Mouse (Mus musculus) embryonic facial prominence, embryonic 14.5 days (tissue): ENCODE results near the gene Rgs12. TPM values are rescaled to one million over a fixed set of nuclear protein-coding genes. Genes with fewer than 3 reads are reported as not detected.

Experiments used
- ATAC-seq: fragments of 200-750 bp; cut with Nextera tagmentation; 2 replicates; pipeline ENCODE4 v1.8.0; 2017; ENCODE audit warnings: low read depth, moderate number of reproducible peaks, moderate TSS enrichment
- DNase-seq: peaks from one replicate; pipeline ENCODE4 v3.0.0-alpha.2; 2015; ENCODE audit warnings: low spot score
- H3K27ac ChIP-seq: fragments of 300-500 bp; sonication (generic); replicated peaks from 2 replicates; pipeline ENCODE4 v1.5.1; 2014; ENCODE audit warnings: low read depth, mild to moderate bottlenecking, low read length, moderate library complexity
- H3K27me3 ChIP-seq: fragments of 300-500 bp; sonication (generic); replicated peaks from 2 replicates; pipeline ENCODE4 v1.6.1; 2014; ENCODE audit warnings: low read length; ENCODE audit not compliant: control insufficient read depth, insufficient read depth
- H3K36me3 ChIP-seq: fragments of 300-500 bp; sonication (generic); 2 replicates; pipeline ENCODE4 v1.6.1; 2014; ENCODE audit warnings: low read length, mixed read lengths; ENCODE audit not compliant: control insufficient read depth, insufficient read depth
- H3K4me1 ChIP-seq: fragments of 300-500 bp; sonication (generic); 2 replicates; pipeline ENCODE4 v1.6.1; 2014; ENCODE audit warnings: antibody characterized with exemption, low read length; ENCODE audit not compliant: control insufficient read depth, insufficient read depth
- H3K4me2 ChIP-seq: fragments of 300-500 bp; sonication (generic); 2 replicates; pipeline ENCODE4 v1.6.1; 2014; ENCODE audit warnings: low read depth, mild to moderate bottlenecking, low read length, moderate library complexity, mixed read lengths
- H3K4me3 ChIP-seq: fragments of 300-500 bp; sonication (generic); 2 replicates; pipeline ENCODE4 v1.5.1; 2014; ENCODE audit warnings: low read depth, mild to moderate bottlenecking, low read length
- H3K9ac ChIP-seq: fragments of 300-500 bp; sonication (generic); 2 replicates; pipeline ENCODE4 v1.6.1; 2014; ENCODE audit warnings: low read depth, mild to moderate bottlenecking, low read length, moderate library complexity, mixed read lengths
- H3K9me3 ChIP-seq: fragments of 300-500 bp; sonication (generic); 2 replicates; pipeline ENCODE4 v1.6.1; 2016; ENCODE audit warnings: low read length; ENCODE audit not compliant: control insufficient read depth
- WGBS: fragments of 180-500 bp; shearing (Covaris S2); extraction: QIAGEN DNeasy Blood & Tissue Kit; methylation state at CpG from one replicate; pipeline ENCODE4 v1.1.7; 2014; 5-methylcytosine and 5-hydroxymethylcytosine counted together
- polyA plus RNA-seq: library from polyadenylated mRNA; unstranded; fragments of >200 nt; fragmentation: Nextera tagmentation; extraction: Ambion mirVana; gene quantifications from 2 replicates; pipeline ENCODE4 v1.2.1, GENCODE M21; 2014

The Rgs12 gene
- polyA plus RNA-seq, 1 experiment from 2014 or later, result 30.2 TPM

DNA sequence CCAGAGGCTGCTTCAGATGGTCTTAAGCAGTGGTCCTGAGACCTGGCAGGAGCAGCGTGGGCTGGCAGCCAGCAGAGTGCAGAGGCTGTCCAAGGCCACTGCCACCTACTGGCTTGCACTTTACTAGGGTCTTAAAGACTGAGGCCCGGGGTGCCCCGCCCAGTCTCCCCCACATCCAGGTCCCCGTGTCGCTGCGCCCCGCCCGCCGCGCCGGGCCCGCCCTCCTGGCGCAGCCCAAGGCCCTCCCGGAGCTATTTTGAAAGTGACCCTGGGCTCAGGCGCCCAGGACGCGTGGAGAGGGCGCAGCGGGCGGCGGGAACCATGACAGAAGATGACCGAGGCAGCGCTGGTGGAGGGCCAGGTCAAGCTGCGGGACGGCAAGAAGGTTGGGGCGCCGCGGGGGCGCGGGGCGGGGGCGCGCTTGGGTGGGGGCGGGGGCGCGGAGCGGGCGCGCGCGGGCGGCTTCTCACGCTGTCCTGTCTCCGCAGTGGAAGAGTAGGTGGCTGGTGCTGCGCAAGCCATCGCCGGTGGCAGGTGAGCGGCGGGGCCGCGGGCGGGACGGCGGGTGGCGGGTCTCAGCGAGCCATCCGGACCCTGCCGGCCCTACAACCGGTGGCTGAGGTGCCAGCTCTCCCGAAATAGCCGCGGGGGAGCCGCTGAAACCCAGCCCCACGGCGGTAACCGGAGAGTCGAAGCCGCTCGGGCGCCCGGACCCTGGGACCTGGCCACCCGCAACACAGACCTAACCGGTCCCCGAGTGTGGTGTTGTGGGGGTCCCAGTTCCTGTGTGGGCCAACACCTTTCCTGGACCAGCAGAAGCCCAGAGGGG, 107.6 kb downstream of the Rgs12 start, which contains the start of gene Dok7:
Dok7 (plus strand) TSS at position 163 of the 829 bp plus-strand sequence.
- ATAC-seq, result peak; percentile 75
- Histone ChIP-seq H3K4me1 (no peaks in the 10 kb centered on the region), H3K27me3 (peaks cover 22% of the 10 kb centered on the region), H3K9me3 (no peaks in the 10 kb centered on the region), H3K9ac (peak within 1 kb of the TSS; percentile 66), H3K36me3 (no peaks in the 10 kb centered on the region), H3K27ac (no peak within 1 kb of the TSS), H3K4me2 (peak within 1 kb of the TSS; percentile 94), H3K4me3 (peak within 1 kb of the TSS; percentile 59)
- under 1% methylated on average over 24 of the region's 74 CpGs for WGBS
- DNase-seq, result peak; percentile 70

DNA sequence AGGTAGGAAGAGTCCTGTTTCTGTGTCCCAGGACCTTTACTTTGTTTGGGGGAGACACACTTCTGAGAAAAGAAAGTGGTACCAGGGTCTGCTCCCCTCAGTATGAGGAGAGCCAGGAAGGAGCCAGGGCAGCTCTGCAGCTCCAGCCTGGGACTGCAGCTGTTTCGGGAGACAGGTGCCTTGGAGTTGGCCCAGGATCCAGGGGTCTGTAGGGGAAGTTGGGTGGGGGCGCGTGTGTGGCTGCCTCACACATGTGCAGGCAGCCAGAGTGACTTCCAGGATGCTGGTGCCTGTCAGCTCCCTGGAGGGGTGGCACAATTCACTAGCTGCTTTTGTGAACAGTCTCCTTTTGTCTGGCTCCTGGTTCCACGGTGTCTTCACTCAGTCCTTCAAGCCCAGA, 108.3 kb downstream of the Rgs12 start:
- DNase-seq, result peak; percentile 62
- H3K27ac ChIP-seq, result no peak overlapping the region
- 12% methylated on average over 4 of the region's 4 CpGs for WGBS
- H3K9ac ChIP-seq, result peak overlapping the region; percentile 66; the same call in 1 of the 2 replicates
- H3K4me2 ChIP-seq, result peak overlapping the region; percentile 94
- ATAC-seq, result peak; percentile 53
- no peaks in the 10 kb centered on the region for H3K4me1 ChIP-seq
- peak overlapping the region; percentile 59 for H3K4me3 ChIP-seq
- H3K36me3 ChIP-seq, result no peaks in the 10 kb centered on the region
- peaks cover 22% of the 10 kb centered on the region for H3K27me3 ChIP-seq
- H3K9me3 ChIP-seq, result no peaks in the 10 kb centered on the region

DNA sequence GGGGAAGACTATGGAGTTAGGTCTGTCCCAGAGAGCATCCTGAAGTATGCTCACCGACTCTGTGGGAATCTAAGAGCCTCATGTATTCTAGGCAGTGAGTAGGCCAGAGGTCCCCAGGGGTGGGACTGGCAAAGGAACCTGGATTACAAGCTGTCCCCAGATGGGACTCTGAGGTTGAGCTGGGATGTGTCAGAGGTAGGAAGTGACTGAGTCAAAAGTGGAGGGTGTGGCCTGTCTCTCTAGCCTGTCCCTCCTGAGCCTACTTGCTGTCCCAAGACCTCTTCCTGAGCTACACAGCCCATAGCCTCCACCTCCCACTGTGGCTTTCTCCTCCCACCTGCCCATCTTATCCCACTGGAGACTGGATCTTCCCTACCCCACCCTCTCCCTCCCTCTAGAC, 109.0 kb downstream of the Rgs12 start:
- Histone ChIP-seq H3K27me3 (peaks cover 22% of the 10 kb centered on the region), H3K36me3 (no peaks in the 10 kb centered on the region), H3K27ac (no peak overlapping the region), H3K4me2 (peak overlapping the region; percentile 94; the same call in 1 of the 2 replicates), H3K9me3 (no peaks in the 10 kb centered on the region), H3K4me3 (no peak overlapping the region), H3K4me1 (no peaks in the 10 kb centered on the region), H3K9ac (no peak overlapping the region)
- WGBS, result 38% methylated on average over 1 of the region's 1 CpGs
- no peak for ATAC-seq
- no peak for DNase-seq

DNA sequence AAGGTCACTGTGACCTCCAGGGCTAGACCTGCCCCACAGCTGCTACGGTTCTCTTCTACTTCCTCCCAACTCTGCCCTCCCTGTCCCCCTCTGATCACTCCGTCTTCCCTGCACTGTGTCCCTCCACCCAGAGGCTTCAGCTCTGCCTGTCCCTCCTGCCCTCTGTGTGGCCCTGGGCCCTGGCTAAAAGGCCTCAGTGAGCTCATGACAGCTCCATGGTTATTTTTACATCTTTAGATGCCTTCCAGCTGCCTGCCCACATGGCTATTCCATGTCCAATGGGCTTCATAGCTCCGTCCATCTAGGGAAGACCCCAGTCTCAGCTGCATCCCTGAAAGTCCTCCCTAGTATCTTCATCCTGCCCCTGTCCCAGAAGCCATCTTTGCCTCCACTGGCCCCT, 110.9 kb downstream of the Rgs12 start:
- Histone ChIP-seq H3K9me3 (no peaks in the 10 kb centered on the region), H3K4me3 (no peak overlapping the region), H3K27ac (no peak overlapping the region), H3K9ac (no peak overlapping the region), H3K27me3 (peaks cover 22% of the 10 kb centered on the region), H3K36me3 (no peaks in the 10 kb centered on the region), H3K4me2 (no peak overlapping the region), H3K4me1 (no peaks in the 10 kb centered on the region)
- 56% methylated on average over 3 of the region's 3 CpGs for WGBS
- DNase-seq (no peak), ATAC-seq (no peak)

DNA sequence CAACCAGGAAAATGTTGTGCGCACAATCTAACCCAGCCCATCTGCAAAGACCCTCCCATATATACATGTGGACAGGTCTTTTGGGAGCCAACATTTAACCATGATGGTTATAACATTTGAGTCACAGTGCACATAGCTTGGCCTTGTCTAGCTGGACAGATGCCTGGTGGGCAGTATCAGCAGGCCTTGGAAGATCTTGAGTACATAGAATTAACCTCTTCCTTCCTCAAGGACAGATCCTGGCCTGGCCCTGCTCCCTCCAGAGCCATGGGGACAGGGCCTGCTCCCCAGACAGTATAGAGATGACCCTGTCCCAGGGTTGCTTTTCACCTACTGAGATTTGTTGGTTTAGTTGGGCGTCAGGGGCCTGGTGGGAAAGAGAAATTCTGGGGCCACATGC, 120.6 kb downstream of the Rgs12 start:
- Histone ChIP-seq H3K27me3 (no peaks in the 10 kb centered on the region), H3K4me2 (no peak overlapping the region), H3K9me3 (no peaks in the 10 kb centered on the region), H3K27ac (no peak overlapping the region), H3K4me1 (no peaks in the 10 kb centered on the region), H3K9ac (no peak overlapping the region), H3K36me3 (no peaks in the 10 kb centered on the region), H3K4me3 (no peak overlapping the region)
- WGBS, result 83% methylated on average over 2 of the region's 2 CpGs
- ATAC-seq (no peak), DNase-seq (no peak)

DNA sequence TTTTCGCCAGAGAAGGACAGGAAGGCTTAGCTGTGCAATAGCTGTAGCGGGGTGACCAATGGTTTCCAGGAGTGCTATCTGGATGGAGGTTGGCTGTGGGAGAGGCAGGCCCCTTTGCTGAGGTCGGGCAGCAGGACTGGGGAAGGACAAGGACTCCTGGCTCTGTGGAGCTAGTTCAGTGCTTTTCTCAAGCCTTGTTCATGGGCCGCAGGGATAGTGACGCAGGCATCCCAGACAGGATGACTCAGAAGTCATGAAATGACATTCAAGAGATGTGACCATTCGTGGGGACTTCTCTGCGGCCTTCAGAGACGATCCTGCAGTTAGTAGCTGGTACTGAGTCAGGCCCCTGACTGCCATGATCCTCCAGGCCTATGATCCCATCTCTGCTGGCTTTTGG, 121.1 kb downstream of the Rgs12 start:
- H3K9me3 ChIP-seq, result no peaks in the 10 kb centered on the region
- no peak overlapping the region for H3K27ac ChIP-seq
- no peak for ATAC-seq
- H3K27me3 ChIP-seq, result no peaks in the 10 kb centered on the region
- no peak overlapping the region for H3K9ac ChIP-seq
- WGBS, result 86% methylated on average over 8 of the region's 8 CpGs
- H3K36me3 ChIP-seq, result no peaks in the 10 kb centered on the region
- no peak for DNase-seq
- H3K4me3 ChIP-seq, result no peak overlapping the region
- H3K4me1 ChIP-seq, result no peaks in the 10 kb centered on the region
- no peak overlapping the region for H3K4me2 ChIP-seq

GRCm38 (mm10) chr5:35070953-35071352, 121.7 kb downstream of the Rgs12 start:
- H3K27me3 ChIP-seq, result no peaks in the 10 kb centered on the region
- H3K4me3 ChIP-seq, result no peak overlapping the region
- no peak overlapping the region for H3K27ac ChIP-seq
- no peaks in the 10 kb centered on the region for H3K9me3 ChIP-seq
- 53% methylated on average over 7 of the region's 7 CpGs for WGBS
- DNase-seq (peak; percentile 56), ATAC-seq (peak; percentile 19; the same call in 1 of the 2 replicates)
- H3K4me1 ChIP-seq, result no peaks in the 10 kb centered on the region
- H3K4me2 ChIP-seq, result no peak overlapping the region
- H3K9ac ChIP-seq, result no peak overlapping the region
- no peaks in the 10 kb centered on the region for H3K36me3 ChIP-seq

GRCm38 (mm10) chr5:35071855-35072254, 122.6 kb downstream of the Rgs12 start:
- Histone ChIP-seq H3K27me3 (no peaks in the 10 kb centered on the region), H3K36me3 (no peaks in the 10 kb centered on the region), H3K9ac (no peak overlapping the region), H3K27ac (no peak overlapping the region), H3K4me3 (no peak overlapping the region), H3K4me2 (no peak overlapping the region), H3K4me1 (no peaks in the 10 kb centered on the region), H3K9me3 (no peaks in the 10 kb centered on the region)
- WGBS, result 92% methylated on average over 6 of the region's 6 CpGs
- DNase-seq (no peak), ATAC-seq (no peak)

- H3K4me1 ChIP-seq, result no peaks in the 10 kb centered on the region
- no peaks in the 10 kb centered on the region for H3K27me3 ChIP-seq
- H3K36me3 ChIP-seq, result no peaks in the 10 kb centered on the region
- no peak overlapping the region for H3K4me2 ChIP-seq
- H3K9ac ChIP-seq, result no peak overlapping the region
- H3K4me3 ChIP-seq, result no peak overlapping the region
- ATAC-seq (no peak), DNase-seq (no peak)
- H3K27ac ChIP-seq, result no peak overlapping the region
- no peaks in the 10 kb centered on the region for H3K9me3 ChIP-seq
- WGBS, result 84% methylated on average over 11 of the region's 11 CpGs
These were observed 124.0 kb downstream of the Rgs12 start for GRCm38 (mm10) chr5:35073235-35073634.
